Mouse (Mus musculus): ENCODE results near the gene Zbtb21.

Gene Zbtb21

GRCm38 (mm10) chr16:97920621-97921020, 41.8 kb downstream of the Zbtb21 start:
- H3K4me1 ChIP-seq (replicated peaks; ENCODE audit: low read depth, low read length): peaks cover 13% of the 10 kb centered on the region
- H3K36me3 ChIP-seq (ENCODE audit: insufficient read depth, low read length): no peaks in the 10 kb centered on the region
- no peaks in the 10 kb centered on the region for H3K9me3 ChIP-seq (ENCODE audit: low read length)
- H3K4me3 ChIP-seq (replicated peaks; ENCODE audit: low read length): no peak overlapping the region
- H3K27me3 ChIP-seq (ENCODE audit: insufficient read depth, low read length): peaks cover 58% of the 10 kb centered on the region
- no peak for TF ChIP-seq CTCF (conservative IDR thresholded peaks at IDR 0.05; ENCODE audit: low read length)
- no peak for TF ChIP-seq NANOG (IDR thresholded peaks at IDR 0.05; ENCODE audit: borderline replicate concordance, low read length)
- no peak for TF ChIP-seq POU5F1 (IDR thresholded peaks at IDR 0.05; ENCODE audit: borderline replicate concordance, low read length)

- Histone ChIP-seq H3K9me3 (ENCODE audit: low read length) (no peaks in the 10 kb centered on the region), H3K36me3 (ENCODE audit: insufficient read depth, low read length) (no peaks in the 10 kb centered on the region), H3K27me3 (ENCODE audit: insufficient read depth, low read length) (peaks cover 50% of the 10 kb centered on the region), H3K4me1 (replicated peaks; ENCODE audit: low read depth, low read length) (peaks cover 13% of the 10 kb centered on the region), H3K4me3 (replicated peaks; ENCODE audit: low read length) (no peak overlapping the region)
- TF ChIP-seq NANOG (IDR thresholded peaks at IDR 0.05; ENCODE audit: borderline replicate concordance, low read length) (no peak), CTCF (conservative IDR thresholded peaks at IDR 0.05; ENCODE audit: low read length) (no peak), POU5F1 (IDR thresholded peaks at IDR 0.05; ENCODE audit: borderline replicate concordance, low read length) (no peak)
These were observed 42.6 kb downstream of the Zbtb21 start for GRCm38 (mm10) chr16:97919793-97920192.

- no peaks in the 10 kb centered on the region for H3K4me1 ChIP-seq (replicated peaks; ENCODE audit: low read depth, low read length)
- H3K9me3 ChIP-seq (ENCODE audit: low read length): no peaks in the 10 kb centered on the region
- TF ChIP-seq NANOG (IDR thresholded peaks at IDR 0.05; ENCODE audit: borderline replicate concordance, low read length) (no peak), POU5F1 (IDR thresholded peaks at IDR 0.05; ENCODE audit: borderline replicate concordance, low read length) (no peak), CTCF (conservative IDR thresholded peaks at IDR 0.05; ENCODE audit: low read length) (no peak)
- H3K36me3 ChIP-seq (ENCODE audit: insufficient read depth, low read length): no peaks in the 10 kb centered on the region
- no peaks in the 10 kb centered on the region for H3K27me3 ChIP-seq (ENCODE audit: insufficient read depth, low read length)
- H3K4me3 ChIP-seq (replicated peaks; ENCODE audit: low read length): no peak overlapping the region
These were observed 49.5 kb downstream of the Zbtb21 start for GRCm38 (mm10) chr16:97912873-97913272.

GRCm38 (mm10) chr16:97909356-97909755, 53.1 kb downstream of the Zbtb21 start:
- H3K4me3 ChIP-seq (replicated peaks; ENCODE audit: low read length): no peak overlapping the region
- TF ChIP-seq CTCF (conservative IDR thresholded peaks at IDR 0.05; ENCODE audit: low read length) (no peak), POU5F1 (IDR thresholded peaks at IDR 0.05; ENCODE audit: borderline replicate concordance, low read length) (no peak), NANOG (IDR thresholded peaks at IDR 0.05; ENCODE audit: borderline replicate concordance, low read length) (no peak)
- no peaks in the 10 kb centered on the region for H3K4me1 ChIP-seq (replicated peaks; ENCODE audit: low read depth, low read length)
- H3K36me3 ChIP-seq (ENCODE audit: insufficient read depth, low read length): no peaks in the 10 kb centered on the region
- no peaks in the 10 kb centered on the region for H3K27me3 ChIP-seq (ENCODE audit: insufficient read depth, low read length)
- no peaks in the 10 kb centered on the region for H3K9me3 ChIP-seq (ENCODE audit: low read length)

- TF ChIP-seq POU5F1 (IDR thresholded peaks at IDR 0.05; ENCODE audit: borderline replicate concordance, low read length) (no peak), NANOG (IDR thresholded peaks at IDR 0.05; ENCODE audit: borderline replicate concordance, low read length) (no peak), CTCF (conservative IDR thresholded peaks at IDR 0.05; ENCODE audit: low read length) (no peak)
- Histone ChIP-seq H3K36me3 (ENCODE audit: insufficient read depth, low read length) (no peaks in the 10 kb centered on the region), H3K9me3 (ENCODE audit: low read length) (no peaks in the 10 kb centered on the region), H3K4me1 (replicated peaks; ENCODE audit: low read depth, low read length) (no peaks in the 10 kb centered on the region), H3K27me3 (ENCODE audit: insufficient read depth, low read length) (no peaks in the 10 kb centered on the region), H3K4me3 (replicated peaks; ENCODE audit: low read length) (no peak overlapping the region)
These were observed 54.9 kb downstream of the Zbtb21 start for GRCm38 (mm10) chr16:97907496-97907895.

- no peaks in the 10 kb centered on the region for H3K4me1 ChIP-seq (replicated peaks; ENCODE audit: low read depth, low read length)
- TF ChIP-seq CTCF (conservative IDR thresholded peaks at IDR 0.05; ENCODE audit: low read length) (no peak), POU5F1 (IDR thresholded peaks at IDR 0.05; ENCODE audit: borderline replicate concordance, low read length) (no peak), NANOG (IDR thresholded peaks at IDR 0.05; ENCODE audit: borderline replicate concordance, low read length) (no peak)
- H3K27me3 ChIP-seq (ENCODE audit: insufficient read depth, low read length): no peaks in the 10 kb centered on the region
- H3K36me3 ChIP-seq (ENCODE audit: insufficient read depth, low read length): no peaks in the 10 kb centered on the region
- H3K9me3 ChIP-seq (ENCODE audit: low read length): no peaks in the 10 kb centered on the region
- H3K4me3 ChIP-seq (replicated peaks; ENCODE audit: low read length): no peak overlapping the region
These were observed 56.1 kb downstream of the Zbtb21 start for GRCm38 (mm10) chr16:97906337-97906736.

- Histone ChIP-seq H3K4me3 (replicated peaks; ENCODE audit: low read length) (no peak overlapping the region), H3K27me3 (ENCODE audit: insufficient read depth, low read length) (no peaks in the 10 kb centered on the region), H3K9me3 (ENCODE audit: low read length) (no peaks in the 10 kb centered on the region), H3K36me3 (ENCODE audit: insufficient read depth, low read length) (no peaks in the 10 kb centered on the region), H3K4me1 (replicated peaks; ENCODE audit: low read depth, low read length) (no peaks in the 10 kb centered on the region)
- no peak for TF ChIP-seq CTCF (conservative IDR thresholded peaks at IDR 0.05; ENCODE audit: low read length)
- TF ChIP-seq NANOG (IDR thresholded peaks at IDR 0.05; ENCODE audit: borderline replicate concordance, low read length): no peak
- TF ChIP-seq POU5F1 (IDR thresholded peaks at IDR 0.05; ENCODE audit: borderline replicate concordance, low read length): no peak
These were observed 56.9 kb downstream of the Zbtb21 start for GRCm38 (mm10) chr16:97905449-97905991.

GRCm38 (mm10) chr16:97904035-97904434, 58.4 kb downstream of the Zbtb21 start:
- H3K9me3 ChIP-seq (ENCODE audit: low read length): no peaks in the 10 kb centered on the region
- no peaks in the 10 kb centered on the region for H3K36me3 ChIP-seq (ENCODE audit: insufficient read depth, low read length)
- no peak for TF ChIP-seq CTCF (conservative IDR thresholded peaks at IDR 0.05; ENCODE audit: low read length)
- no peak for TF ChIP-seq POU5F1 (IDR thresholded peaks at IDR 0.05; ENCODE audit: borderline replicate concordance, low read length)
- TF ChIP-seq NANOG (IDR thresholded peaks at IDR 0.05; ENCODE audit: borderline replicate concordance, low read length): no peak
- H3K4me1 ChIP-seq (replicated peaks; ENCODE audit: low read depth, low read length): no peaks in the 10 kb centered on the region
- H3K27me3 ChIP-seq (ENCODE audit: insufficient read depth, low read length): no peaks in the 10 kb centered on the region
- H3K4me3 ChIP-seq (replicated peaks; ENCODE audit: low read length): no peak overlapping the region
